8 mouse cellular contexts compared by ENCODE assay signal in the genomic region with DNA sequence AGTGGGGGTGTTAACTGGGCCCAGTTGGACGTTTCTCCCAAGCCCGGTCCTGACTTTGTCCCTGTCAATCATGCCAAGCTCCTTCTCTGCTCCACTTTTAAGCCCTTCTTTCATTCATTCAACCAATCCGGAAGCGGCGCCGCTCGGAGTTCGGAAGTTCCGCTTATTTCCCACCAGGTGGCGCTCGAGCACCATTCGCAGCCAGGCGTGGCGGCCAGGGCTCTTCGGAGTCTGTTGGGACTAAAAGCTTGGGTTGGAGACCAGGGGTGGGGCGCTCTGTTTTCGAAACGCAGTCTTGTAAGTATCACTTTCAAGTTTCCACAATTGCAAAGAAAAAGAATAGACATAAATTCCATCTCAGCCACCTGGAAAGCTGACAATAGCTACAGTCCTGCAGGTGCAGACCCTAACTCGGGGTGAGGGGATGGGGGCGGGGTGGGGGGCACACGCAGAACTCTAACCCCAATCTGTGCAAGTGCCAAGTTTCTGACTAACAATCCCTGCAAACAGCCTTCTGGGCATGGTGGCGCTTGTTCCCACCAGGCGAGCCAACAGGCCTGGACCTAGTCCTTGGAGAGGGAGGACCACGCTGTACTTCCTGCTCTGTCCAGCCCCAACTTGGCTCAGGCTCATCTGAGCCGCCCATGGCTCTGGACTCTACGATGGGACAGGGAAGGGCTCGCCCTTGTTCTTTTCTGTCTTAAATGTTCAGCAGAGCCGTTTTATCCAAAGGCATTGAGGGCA. TPM values are rescaled to one million over a fixed set of nuclear protein-coding genes. Genes with fewer than 3 reads are reported as not detected.
DNase-seq lines count a peak whose midpoint lies in the region; ATAC-seq and TF ChIP-seq lines count a peak whose summit lies in the region.

No protein-coding gene starts in this region.

- H3K27ac ChIP-seq in MEL (ENCODE audit: control insufficient read depth, low read depth, low read length) = no peak overlapping the region
- no peak overlapping the region for H3K27ac ChIP-seq in cerebellum, adult 2 months (ENCODE audit: insufficient read depth, low read length)
- no peak overlapping the region for H3K27ac ChIP-seq in forebrain, postnatal 0 days (ENCODE audit: low read depth, low read length)
- H3K27ac ChIP-seq in lung, embryonic 16.5 days (ENCODE audit: low read length) = no peak overlapping the region
- no peak overlapping the region for H3K27ac ChIP-seq in thymus, adult 2 months (ENCODE audit: control insufficient read depth, insufficient read depth, low read length)

- no peak for TF ChIP-seq EP300 in MEL (IDR thresholded peaks at IDR 0.05; ENCODE audit: low read depth in 1 of 2, low read length in 2 of 2)

- peak overlapping the region; percentile 51 for H3K9ac ChIP-seq in MEL (ENCODE audit: control insufficient read depth, low read depth, low read length, poor library complexity, severe bottlenecking)
- no peak overlapping the region for H3K9ac ChIP-seq in forebrain, postnatal 0 days
- peak overlapping the region; percentile 63 for H3K9ac ChIP-seq in lung, embryonic 16.5 days (ENCODE audit: low read length)

- no peaks in the 10 kb centered on the region for H3K79me2 ChIP-seq in MEL (ENCODE audit: control insufficient read depth, insufficient read depth, low read length, poor library complexity)

- no peaks in the 10 kb centered on the region; a peak in 1 of 4 replicates for H3K36me3 ChIP-seq in MEL (ENCODE audit: control insufficient read depth in 1 of 2, insufficient read depth in 2 of 2, low read length in 2 of 2)
- H3K36me3 ChIP-seq in forebrain, postnatal 0 days (ENCODE audit: insufficient read depth) = no peaks in the 10 kb centered on the region
- H3K36me3 ChIP-seq in lung, embryonic 16.5 days (ENCODE audit: control insufficient read depth, insufficient read depth, low read length) = no peaks in the 10 kb centered on the region
- H3K36me3 ChIP-seq in thymus, adult 2 months (ENCODE audit: control insufficient read depth, insufficient read depth, low read length) = no peaks in the 10 kb centered on the region

- H3K4me1 ChIP-seq in MEL (ENCODE audit: control insufficient read depth in 1 of 2, insufficient read depth in 2 of 2, low read length in 2 of 2) = peaks cover 0 to 11% of the 10 kb centered on the region in 2 experiments; a peak in 2 of 4 replicates
- no peaks in the 10 kb centered on the region for H3K4me1 ChIP-seq in cerebellum, adult 2 months (ENCODE audit: control insufficient read depth, insufficient read depth, low read length)
- no peaks in the 10 kb centered on the region for H3K4me1 ChIP-seq in forebrain, postnatal 0 days (ENCODE audit: insufficient read depth)
- peaks cover 5% of the 10 kb centered on the region for H3K4me1 ChIP-seq in lung, embryonic 16.5 days (replicated peaks; ENCODE audit: control insufficient read depth, insufficient read depth, low read length)
- H3K4me1 ChIP-seq in thymus, adult 2 months (replicated peaks; ENCODE audit: control insufficient read depth, insufficient read depth, low read length) = no peaks in the 10 kb centered on the region; the same call in 1 of the 2 replicates

- no peak for TF ChIP-seq POLR2A in MEL (IDR thresholded peaks at IDR 0.05; ENCODE audit: control insufficient read depth in 1 of 2, insufficient read depth in 1 of 2, low read depth in 1 of 2, low read length in 2 of 2, poor library complexity in 1 of 2)
- no peak for TF ChIP-seq POLR2A in cerebellum, adult 2 months (IDR thresholded peaks at IDR 0.05; ENCODE audit: borderline replicate concordance, insufficient read depth, low read length)
- no peak for TF ChIP-seq POLR2A in thymus, adult 2 months (IDR thresholded peaks at IDR 0.05; ENCODE audit: control insufficient read depth, extremely low read depth, insufficient read depth, low read length, poor library complexity)

- peak; percentile 88 for DNase-seq in MEL (ENCODE audit: low read depth, low spot score)
- peak; percentile 74 to 82 for DNase-seq in cerebellum, adult 2 months
- peak; percentile 90 for DNase-seq in forebrain, postnatal 0 days
- peak; percentile 88 for DNase-seq in heart, postnatal 4 days
- peak; percentile 57 for DNase-seq in layer of hippocampus, adult 9-10 months (ENCODE audit: low spot score)
- DNase-seq in ovary, adult 18-20 months (ENCODE audit: low spot score) = peak; percentile 59
- peak; percentile 77 for DNase-seq in thymus, adult 2 months

- peak overlapping the region; percentile 38 for H3K4me2 ChIP-seq in forebrain, postnatal 0 days (ENCODE audit: low read depth)
- peak overlapping the region; percentile 58 for H3K4me2 ChIP-seq in lung, embryonic 16.5 days (ENCODE audit: low read depth, low read length)

- WGBS in cerebellum, adult 2 months = 11% methylated on average over 28 of the region's 28 CpGs
- 17% methylated on average over 28 of the region's 28 CpGs for WGBS in forebrain, postnatal 0 days
- WGBS in lung, embryonic 16.5 days = 15% methylated on average over 28 of the region's 28 CpGs
- WGBS in thymus, adult 2 months = 26% methylated on average over 28 of the region's 28 CpGs

- peak in 2 of 3 experiments; percentile 77 to 98 for TF ChIP-seq CTCF in MEL (IDR thresholded peaks at IDR 0.05 in 2 of 3, conservative IDR thresholded peaks at IDR 0.05 in 1 of 3; ENCODE audit: control insufficient read depth in 1 of 3, insufficient read depth in 1 of 3, low read depth in 2 of 3, low read length in 3 of 3, poor library complexity in 1 of 3, severe bottlenecking in 1 of 3)
- peak; percentile 93 for TF ChIP-seq CTCF in cerebellum, adult 2 months (IDR thresholded peaks at IDR 0.05; ENCODE audit: borderline replicate concordance, insufficient read depth, low read depth, low read length)
- TF ChIP-seq CTCF in forebrain, postnatal 0 days (IDR thresholded peaks at IDR 0.05; ENCODE audit: low read depth) = peak; percentile 97
- TF ChIP-seq CTCF in thymus, adult 2 months (IDR thresholded peaks at IDR 0.05; ENCODE audit: borderline replicate concordance, control insufficient read depth, extremely low read depth, insufficient read depth, low read length, poor library complexity) = peak; percentile 92

- H3K9me3 ChIP-seq in MEL (replicated peaks; ENCODE audit: insufficient read depth, low read length) = no peaks in the 10 kb centered on the region
- no peaks in the 10 kb centered on the region for H3K9me3 ChIP-seq in forebrain, postnatal 0 days (ENCODE audit: low read length)
- H3K9me3 ChIP-seq in lung, embryonic 16.5 days (ENCODE audit: control insufficient read depth, low read length) = no peaks in the 10 kb centered on the region

- ATAC-seq in forebrain, postnatal 0 days = peak; percentile 87
- ATAC-seq in lung, embryonic 16.5 days (ENCODE audit: low read depth) = peak; percentile 88

- H3K4me3 ChIP-seq in MEL (ENCODE audit: control insufficient read depth in 1 of 2, insufficient read depth in 1 of 2, low read depth in 2 of 2, low read length in 2 of 2) = peak overlapping the region; percentile 18 to 35; a peak in 1 of 4 replicates
- no peak overlapping the region for H3K4me3 ChIP-seq in cerebellum, adult 2 months (replicated peaks; ENCODE audit: insufficient read depth, low read depth, low read length)
- no peak overlapping the region for H3K4me3 ChIP-seq in forebrain, postnatal 0 days (ENCODE audit: low read depth, low read length)
- H3K4me3 ChIP-seq in lung, embryonic 16.5 days (ENCODE audit: low read length) = peak overlapping the region; percentile 35
- H3K4me3 ChIP-seq in thymus, adult 2 months (ENCODE audit: control insufficient read depth, insufficient read depth, low read length) = no peak overlapping the region

- TF ChIP-seq RAD21 in MEL (IDR thresholded peaks at IDR 0.05; ENCODE audit: low read depth, low read length) = peak; percentile 100

- no peaks in the 10 kb centered on the region for H3K27me3 ChIP-seq in MEL (ENCODE audit: control insufficient read depth in 1 of 2, insufficient read depth in 2 of 2, low read length in 2 of 2)
- H3K27me3 ChIP-seq in cerebellum, adult 2 months (ENCODE audit: control insufficient read depth, insufficient read depth, low read length) = no peaks in the 10 kb centered on the region
- H3K27me3 ChIP-seq in forebrain, postnatal 0 days (ENCODE audit: insufficient read depth, low read length) = no peaks in the 10 kb centered on the region
- no peaks in the 10 kb centered on the region for H3K27me3 ChIP-seq in lung, embryonic 16.5 days (ENCODE audit: control insufficient read depth, insufficient read depth, low read depth, low read length)
- H3K27me3 ChIP-seq in thymus, adult 2 months (ENCODE audit: control insufficient read depth, insufficient read depth, low read length) = no peaks in the 10 kb centered on the region

TF ChIP-seq in MEL, 35 proteins besides CTCF, POLR2A, EP300 and RAD21 (continues in another document):
- no peak for TF ChIP-seq GABPA (IDR thresholded peaks at IDR 0.05; ENCODE audit: low read depth, low read length)
- TF ChIP-seq USF2 (IDR thresholded peaks at IDR 0.05; ENCODE audit: borderline replicate concordance in 1 of 2, insufficient read depth in 1 of 2, low read depth in 1 of 2, low read length in 2 of 2) = no peak
- TF ChIP-seq HCFC1 (IDR thresholded peaks at IDR 0.05; ENCODE audit: low read depth, low read length) = 0 out of 2 replicates have a peak, but pooled peaks have one; percentile 39
- no peak for TF ChIP-seq UBTF (IDR thresholded peaks at IDR 0.05; ENCODE audit: borderline replicate concordance, insufficient read depth, low read depth, low read length)
- no peak for TF ChIP-seq BHLHE40 (IDR thresholded peaks at IDR 0.05; ENCODE audit: borderline replicate concordance, low read depth, low read length)
- no peak for TF ChIP-seq ZKSCAN1 (IDR thresholded peaks at IDR 0.05; ENCODE audit: low read depth, low read length)

RNA-seq across cellular contexts. Expression of a gene that starts 9.6 kb away (rescaled TPM):
- total RNA-seq in MEL (2012; rRNA removed) = 78.1 and 94.7 TPM in 2 replicates
- 100 to 1,000 TPM in 1 of 2 experiments, not detected in 1; 489 TPM for polyA plus RNA-seq in MEL (2012; ENCODE audit: insufficient read depth in 1 of 2, insufficient read length in 2 of 2, low read depth in 1 of 2, low replicate concordance in 2 of 2, missing spikeins in 1 of 2)
- 512 and 552 TPM in 2 replicates for polyA plus RNA-seq in cerebellum, adult 2 months (2012; rRNA removed)
- total RNA-seq in forebrain, postnatal 0 days (2014; rRNA removed) = 252 and 268 TPM in 2 replicates
- 1,233 and 1,420 TPM in 2 replicates for polyA plus RNA-seq in forebrain, postnatal 0 days (2015; fragmentation: Nextera tagmentation; extraction: Ambion mirVana)
- total RNA-seq in heart, postnatal 4 days (2021) = 100 to 1,000 TPM; 386 to 391 TPM
- 389 and 455 TPM in 2 replicates for polyA plus RNA-seq in lung, embryonic 16.5 days (2015; fragmentation: Nextera tagmentation; extraction: Ambion mirVana)
- 850 and 885 TPM in 2 replicates for polyA plus RNA-seq in thymus, adult 2 months (2012; rRNA removed)

RNA-seq across cellular contexts. Expression of a gene that starts 12.6 kb away (rescaled TPM):
- total RNA-seq in MEL (2012; rRNA removed) = not detected in 2 replicates
- polyA plus RNA-seq in MEL (2012; ENCODE audit: insufficient read depth in 1 of 2, insufficient read length in 2 of 2, low read depth in 1 of 2, low replicate concordance in 2 of 2, missing spikeins in 1 of 2) = not detected
- 9.4 and 12.1 TPM in 2 replicates for polyA plus RNA-seq in cerebellum, adult 2 months (2012; rRNA removed)
- total RNA-seq in forebrain, postnatal 0 days (2014; rRNA removed) = 0.52 TPM in 1 of 2 replicates, not detected in the other
- 0.23 and 0.29 TPM in 2 replicates for polyA plus RNA-seq in forebrain, postnatal 0 days (2015; fragmentation: Nextera tagmentation; extraction: Ambion mirVana)
- not detected for total RNA-seq in heart, postnatal 4 days (2021)
- 0.40 and 0.72 TPM in 2 replicates for polyA plus RNA-seq in lung, embryonic 16.5 days (2015; fragmentation: Nextera tagmentation; extraction: Ambion mirVana)
- polyA plus RNA-seq in thymus, adult 2 months (2012; rRNA removed) = 0.62 and 2.1 TPM in 2 replicates

Comparison
In these comparisons a context has a peak if more than half of its experiments do, and no peak if none do; other contexts are left out.
1. H3K4me3 ChIP-seq: peak in MEL (2 of 2) and lung, embryonic 16.5 days (single experiment); none in cerebellum, adult 2 months (single experiment), forebrain, postnatal 0 days (single experiment) and thymus, adult 2 months (single experiment).
2. Peak in every context shown above with its lines, with median percentiles within 50 percentile points of each other: DNase-seq and CTCF ChIP-seq.